Mouse (Mus musculus): ENCODE measurements around the gene Fbrs.
"Not testable (repeated sequence)": the region's sequence is repeated elsewhere in the genome, so short reads cannot be mapped to it uniquely, and the experiment has no call there.

The Fbrs gene

GRCm38 (mm10) chr7:127478635-127479317 is at the start of gene Fbrs:
Fbrs (plus strand) TSS chr7:127479199.
- in situ Hi-C loops (cut with MseI, MboI), result no loop called here

- in situ Hi-C loops (cut with MseI, MboI), result no loop called here
Measured at GRCm38 (mm10) chr7:127435206-127435605, 43.8 kb upstream of the Fbrs start.

DNA sequence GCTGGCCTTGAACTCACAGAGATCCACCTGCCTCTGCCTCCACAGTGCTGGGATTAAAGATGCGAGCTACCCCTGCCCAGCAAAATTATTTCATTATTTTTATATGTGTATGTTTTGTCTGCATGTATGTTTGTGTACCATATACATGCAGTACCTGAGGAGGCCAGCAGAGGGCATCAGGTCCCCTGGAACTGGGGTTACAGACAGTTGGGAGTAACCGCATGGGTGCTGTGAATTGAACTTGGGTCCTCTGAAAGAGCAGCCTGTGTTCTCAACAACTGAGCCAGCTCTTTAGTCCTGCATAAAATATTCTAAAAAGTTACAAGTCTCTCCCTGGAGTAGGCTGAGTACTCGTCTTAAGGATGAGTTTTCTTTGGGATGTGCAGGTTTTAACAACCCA is 41.3 kb upstream of the Fbrs start:
- in situ Hi-C loops (cut with MseI, MboI), result no loop called here

DNA sequence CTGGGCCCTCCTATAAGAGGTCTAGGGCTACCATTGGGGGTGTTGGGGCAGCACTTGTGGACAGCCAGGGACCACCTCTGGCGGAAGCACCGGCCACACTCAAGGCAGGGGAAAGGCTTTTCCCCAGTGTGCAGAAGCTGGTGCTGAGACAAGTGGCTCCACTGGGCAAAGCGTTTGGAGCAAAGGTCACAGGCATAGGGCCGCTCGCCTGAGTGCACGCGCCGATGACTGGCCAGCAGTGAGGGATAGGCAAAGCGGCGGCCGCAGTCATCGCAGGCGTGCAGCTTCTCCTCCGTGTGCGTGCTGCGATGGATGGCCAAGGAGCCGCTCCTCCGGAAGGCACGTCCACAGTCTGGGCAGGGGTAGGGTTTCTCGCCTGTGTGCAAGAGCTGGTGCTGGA is 35.0 kb upstream of the Fbrs start:
- in situ Hi-C loops (cut with MseI, MboI), result no loop called here

- in situ Hi-C loops (cut with MseI, MboI), result no loop called here
Measured at GRCm38 (mm10) chr7:127448521-127449300, 30.3 kb upstream of the Fbrs start, which contains the start of gene Zfp689. Zfp689 (minus strand) TSS chr7:127449158.

- in situ Hi-C loops (cut with MseI, MboI), result no loop called here
Measured at GRCm38 (mm10) chr7:127449966-127450365, 29.0 kb upstream of the Fbrs start.

DNA sequence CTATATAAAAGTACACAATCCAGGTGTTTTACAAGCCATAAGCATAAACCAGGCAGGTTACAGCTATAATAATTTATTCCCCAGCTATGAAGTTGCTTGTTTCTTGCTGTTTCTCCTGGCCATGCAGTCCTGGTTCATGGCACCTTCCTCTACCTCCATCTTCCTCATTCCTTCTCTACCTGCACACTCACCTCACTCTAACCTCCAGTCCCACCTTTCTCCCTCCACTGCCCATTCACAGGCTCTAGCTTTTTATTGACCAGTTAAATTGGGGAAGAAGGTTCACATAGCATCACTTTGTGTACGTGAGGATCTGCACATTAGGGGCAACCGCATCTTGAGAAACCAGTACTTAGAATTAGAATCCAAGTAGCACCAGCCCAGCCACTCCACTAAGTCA is 25.9 kb upstream of the Fbrs start:
- in situ Hi-C loops (cut with MseI, MboI), result no loop called here

DNA sequence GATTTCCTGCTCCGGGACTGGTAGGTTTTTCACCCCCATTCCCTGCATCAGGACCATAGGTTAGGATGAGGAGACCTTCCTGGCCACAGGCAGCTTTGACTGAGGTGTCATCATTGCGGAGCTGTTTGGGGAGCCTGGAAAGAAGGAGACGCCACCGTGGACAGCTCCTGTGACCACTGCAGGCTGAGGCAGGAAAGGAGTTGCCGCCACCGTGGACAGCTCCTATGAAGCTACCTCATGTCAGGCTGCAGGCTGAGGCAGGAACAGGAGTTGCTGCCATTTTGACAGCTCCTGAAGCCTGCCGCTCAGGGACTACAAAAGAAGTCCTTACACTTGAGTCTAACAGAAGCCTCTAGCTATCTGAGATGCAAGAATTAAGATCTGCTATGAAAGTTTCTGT is 24.1 kb upstream of the Fbrs start:
- in situ Hi-C loops (cut with MseI, MboI), result no loop called here

DNA sequence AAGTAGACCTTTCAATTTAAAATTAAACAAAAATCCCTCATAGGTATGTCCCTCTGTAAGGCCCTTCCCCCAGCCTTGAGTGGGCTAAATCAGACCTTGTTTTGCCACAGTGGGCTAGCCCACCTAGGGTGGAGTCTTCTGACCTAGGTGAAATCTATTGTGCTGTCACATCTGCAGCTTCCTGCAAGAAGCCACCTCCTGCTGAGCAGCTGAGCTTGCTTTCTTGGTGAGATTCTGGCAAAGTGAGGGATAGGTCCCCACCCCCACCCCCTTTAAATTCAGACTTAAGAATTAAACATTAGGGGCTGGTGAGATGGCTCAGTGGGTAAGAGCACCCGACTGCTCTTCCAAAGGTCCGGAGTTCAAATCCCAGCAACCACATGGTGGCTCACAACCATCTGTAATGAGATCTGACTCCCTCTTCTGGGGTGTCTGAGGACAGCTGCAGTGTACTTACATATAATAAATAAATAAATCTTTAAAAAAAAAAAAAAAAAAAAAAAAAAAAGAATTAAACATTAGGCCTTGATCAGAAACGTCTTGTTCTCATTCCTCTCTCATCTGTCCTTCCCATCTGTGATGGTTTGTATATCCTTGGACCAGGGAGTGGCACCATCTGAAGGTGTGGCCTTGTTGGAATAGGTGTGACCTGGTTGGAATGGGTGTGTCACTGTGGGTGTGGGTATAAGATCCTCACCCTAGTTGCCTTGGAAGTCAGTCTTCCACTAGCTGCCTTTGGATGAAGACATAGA is 20.5 kb upstream of the Fbrs start:
- in situ Hi-C loops (cut with MseI, MboI), result not testable (repeated sequence)

GRCm38 (mm10) chr7:127459311-127459710 is 19.7 kb upstream of the Fbrs start, which contains the start of gene Prr14:
Prr14 (plus strand) TSS chr7:127459611.
- in situ Hi-C loops (cut with MseI, MboI), result not testable (repeated sequence)

- in situ Hi-C loops (cut with MseI, MboI), result no loop called here
Measured at GRCm38 (mm10) chr7:127465191-127465590, 13.8 kb upstream of the Fbrs start.

DNA sequence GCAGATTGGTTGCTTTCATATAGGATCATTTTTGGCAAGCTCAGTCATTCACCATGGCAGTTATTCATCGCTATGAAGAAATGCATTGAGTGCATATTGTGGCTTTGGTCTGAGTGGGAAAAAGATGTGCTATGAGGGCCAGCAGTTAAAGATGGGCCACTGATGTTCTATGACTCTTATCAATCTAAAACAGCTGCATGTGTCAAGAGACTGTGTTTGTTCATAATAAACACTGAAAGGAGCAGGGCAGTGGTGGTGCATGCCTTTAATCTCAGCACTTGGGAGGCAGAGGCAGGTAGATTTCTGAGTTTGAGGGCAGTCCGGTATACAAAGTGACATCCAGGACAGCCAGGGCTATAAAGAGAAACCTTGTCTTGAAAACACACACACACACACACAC is 13.3 kb upstream of the Fbrs start:
- in situ Hi-C loops (cut with MseI, MboI), result not testable (repeated sequence)

DNA sequence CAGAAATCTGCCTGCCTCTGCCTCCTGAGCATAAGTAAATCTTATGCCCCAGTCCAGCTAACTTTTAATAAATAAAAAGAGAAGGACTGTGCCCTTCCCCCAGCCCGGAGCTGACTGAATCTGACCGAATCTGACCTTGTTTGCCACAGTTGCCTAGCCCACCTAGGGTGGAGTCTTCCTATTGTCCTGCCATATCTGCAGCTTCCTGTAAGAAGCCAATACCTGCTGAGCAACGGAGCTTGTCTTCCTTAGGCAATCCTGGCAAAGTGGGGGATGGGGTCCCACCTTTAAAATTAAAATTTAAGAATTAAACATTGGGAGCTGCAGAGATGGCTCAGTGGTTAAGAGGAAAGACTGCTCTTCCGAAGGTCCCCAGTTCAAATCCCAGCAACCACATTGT is 12.4 kb upstream of the Fbrs start:
- in situ Hi-C loops (cut with MseI, MboI), result no loop called here

- in situ Hi-C loops (cut with MseI, MboI), result no loop called here
Measured at GRCm38 (mm10) chr7:127470011-127470715, 8.8 kb upstream of the Fbrs start.

DNA sequence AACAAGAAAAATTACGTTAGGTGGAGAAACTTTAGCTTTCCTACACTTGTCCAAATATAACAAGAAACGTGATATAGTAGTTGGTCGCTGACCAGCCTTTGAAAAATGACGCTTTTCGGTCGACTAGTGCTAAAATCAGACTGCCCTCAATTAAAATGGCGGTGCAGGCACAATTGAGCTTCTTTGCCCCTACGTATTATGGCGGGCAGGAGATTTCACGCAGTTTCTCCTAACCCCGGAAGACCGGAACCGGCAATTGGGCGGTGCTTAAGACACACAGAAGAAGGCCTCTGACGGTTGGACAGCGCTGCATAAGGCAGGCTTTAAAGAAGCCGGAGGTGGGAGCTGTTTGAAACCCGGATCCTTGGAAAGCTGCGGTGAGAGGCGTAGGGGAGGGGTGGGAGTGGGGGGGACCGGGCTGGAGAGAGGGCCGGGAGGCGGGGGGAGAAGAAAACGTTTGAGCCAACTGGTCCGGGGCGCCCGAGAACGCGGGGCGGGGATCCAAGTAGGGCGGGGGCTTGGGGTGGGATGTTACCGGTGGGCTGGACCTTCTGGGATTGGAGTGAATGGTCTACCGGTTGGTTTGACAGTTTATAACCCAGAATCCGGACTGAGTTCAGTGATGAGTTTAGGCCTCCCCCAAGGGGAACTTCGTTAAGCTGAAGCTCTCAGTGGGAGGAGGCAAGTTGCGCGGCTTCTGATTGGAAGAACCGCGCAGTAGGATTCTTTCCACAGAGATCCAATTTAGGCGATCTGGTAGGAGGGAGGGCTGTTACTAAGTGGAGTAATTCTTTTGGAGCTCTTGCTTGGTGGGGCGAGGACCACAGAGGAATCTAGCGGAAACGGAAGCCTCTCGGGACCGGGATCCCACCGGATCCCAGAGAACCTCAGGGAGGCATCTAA is 8.0 kb upstream of the Fbrs start:
- in situ Hi-C loops (cut with MseI, MboI), result no loop called here

DNA sequence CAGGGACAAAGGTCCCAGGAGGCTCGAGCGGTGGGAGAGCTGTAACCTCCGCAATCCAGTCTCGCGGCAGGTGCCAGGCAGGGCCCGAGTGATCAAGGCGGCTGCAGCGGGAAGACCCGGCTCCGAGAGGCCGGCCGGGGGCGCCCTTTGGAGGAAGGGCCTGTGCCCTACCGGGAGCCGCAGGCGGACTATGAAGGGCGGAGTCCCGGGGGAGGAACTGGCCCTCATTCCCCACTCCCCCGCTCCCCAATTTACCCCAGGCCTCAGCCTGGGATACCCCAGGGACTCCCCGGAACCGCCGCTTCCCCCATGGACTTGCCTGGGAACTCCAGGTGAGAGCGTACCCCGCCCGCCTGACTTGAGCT is 7.4 kb upstream of the Fbrs start:
- in situ Hi-C loops (cut with MseI, MboI), result no loop called here

DNA sequence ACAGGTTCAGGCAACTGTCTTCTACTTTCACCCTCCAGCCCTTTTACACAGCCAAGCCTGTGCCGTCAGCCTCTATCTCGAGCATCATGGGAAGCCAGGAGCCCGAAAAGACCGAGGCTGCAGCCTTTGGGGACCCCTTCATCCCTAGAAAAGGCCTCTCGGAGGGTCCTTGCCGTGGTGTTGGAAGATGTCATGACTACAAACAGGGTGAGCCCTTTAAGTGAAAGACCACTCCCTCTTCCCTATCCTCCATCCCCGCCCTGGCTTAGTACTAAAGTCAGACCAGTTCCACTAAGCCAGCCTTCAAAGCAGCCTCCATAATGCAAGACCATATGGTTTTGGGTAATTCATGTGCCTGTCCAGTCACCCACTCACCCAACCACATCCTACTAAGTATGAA is 6.9 kb upstream of the Fbrs start:
- in situ Hi-C loops (cut with MseI, MboI), result no loop called here

- in situ Hi-C loops (cut with MseI, MboI), result no loop called here
Measured at GRCm38 (mm10) chr7:127473705-127474104, 5.3 kb upstream of the Fbrs start.

GRCm38 (mm10) chr7:127474378-127475070 is 4.5 kb upstream of the Fbrs start:
- in situ Hi-C loops (cut with MseI, MboI), result no loop called here

DNA sequence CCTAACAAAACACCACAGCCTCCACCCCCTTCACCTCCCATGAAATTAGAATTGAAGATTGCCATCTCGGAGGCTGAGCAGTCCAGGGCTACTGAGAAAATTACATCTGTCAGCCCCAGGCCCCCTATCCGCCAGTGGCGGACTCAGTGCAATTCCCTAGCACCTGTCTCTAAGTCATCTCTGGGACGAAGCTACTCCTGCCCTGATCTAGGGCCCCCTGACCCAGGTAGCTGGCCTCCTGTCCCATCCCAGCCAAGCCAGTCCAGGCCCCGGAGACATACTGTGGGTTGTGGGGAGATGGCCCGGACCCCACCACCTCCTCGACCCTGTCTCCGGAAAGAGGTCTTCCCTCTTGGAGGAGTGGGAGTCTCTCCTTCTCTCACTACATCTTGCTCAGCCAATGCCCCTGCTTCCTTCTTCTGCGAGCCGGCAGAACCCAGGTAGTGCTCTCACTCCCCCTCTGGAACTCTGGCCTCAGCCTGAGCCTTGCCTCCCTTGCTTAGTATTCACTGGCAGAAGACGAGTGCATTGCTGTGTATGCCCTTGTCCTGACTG is 3.7 kb upstream of the Fbrs start:
- in situ Hi-C loops (cut with MseI, MboI), result no loop called here
